Mouse (Mus musculus): ENCODE measurements around the gene Hist1h3b.

Gene Hist1h3b

GRCm38 (mm10) chr13:23739069-23739921 lies 12.8 kb upstream of the Hist1h3b start:
- DNase-seq, result peak; percentile 91

DNA sequence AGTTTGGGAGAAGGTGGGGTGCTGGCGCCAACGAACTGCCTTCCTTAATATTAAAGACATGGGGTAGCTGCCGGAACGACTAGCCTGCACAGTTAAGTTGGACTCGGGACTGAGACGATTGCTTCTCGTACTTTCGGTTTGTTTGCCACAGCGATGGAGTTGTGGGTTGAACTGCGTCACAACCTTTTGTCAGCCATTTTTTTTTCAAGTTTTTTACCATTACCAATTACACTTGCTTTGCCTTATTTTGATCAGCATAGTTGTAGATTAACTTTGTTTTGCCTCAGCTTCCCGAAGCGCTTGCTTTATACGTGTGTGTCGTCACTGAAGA lies 12.2 kb upstream of the Hist1h3b start:
- no peak for DNase-seq

GRCm38 (mm10) chr13:23740256-23740840 lies 11.7 kb upstream of the Hist1h3b start:
- DNase-seq, result no peak

DNA sequence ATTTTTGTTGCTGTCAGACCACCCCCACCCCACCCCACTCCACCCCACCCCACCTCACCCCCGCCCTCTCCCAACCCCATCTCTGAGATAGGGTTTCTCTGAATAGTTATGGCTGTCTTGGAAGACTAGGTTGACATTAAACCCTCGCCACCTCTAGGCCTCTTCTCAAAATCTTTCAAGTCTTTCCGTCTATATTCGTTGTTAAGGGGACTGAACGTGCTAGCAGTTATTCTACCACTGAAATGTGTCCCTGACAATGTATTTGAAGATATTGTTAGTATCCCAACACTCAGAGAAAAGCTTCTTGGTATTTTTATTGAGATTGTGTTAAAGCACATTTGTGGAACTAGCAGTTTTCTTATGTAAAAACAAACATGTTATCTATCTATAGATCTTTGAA lies 11.2 kb upstream of the Hist1h3b start:
- DNase-seq, result no peak

GRCm38 (mm10) chr13:23742007-23742406 lies 10.1 kb upstream of the Hist1h3b start:
- no peak for DNase-seq

GRCm38 (mm10) chr13:23743215-23743614 lies 8.9 kb upstream of the Hist1h3b start:
- no peak for DNase-seq

GRCm38 (mm10) chr13:23743963-23744362 lies 8.1 kb upstream of the Hist1h3b start:
- no peak for DNase-seq

DNA sequence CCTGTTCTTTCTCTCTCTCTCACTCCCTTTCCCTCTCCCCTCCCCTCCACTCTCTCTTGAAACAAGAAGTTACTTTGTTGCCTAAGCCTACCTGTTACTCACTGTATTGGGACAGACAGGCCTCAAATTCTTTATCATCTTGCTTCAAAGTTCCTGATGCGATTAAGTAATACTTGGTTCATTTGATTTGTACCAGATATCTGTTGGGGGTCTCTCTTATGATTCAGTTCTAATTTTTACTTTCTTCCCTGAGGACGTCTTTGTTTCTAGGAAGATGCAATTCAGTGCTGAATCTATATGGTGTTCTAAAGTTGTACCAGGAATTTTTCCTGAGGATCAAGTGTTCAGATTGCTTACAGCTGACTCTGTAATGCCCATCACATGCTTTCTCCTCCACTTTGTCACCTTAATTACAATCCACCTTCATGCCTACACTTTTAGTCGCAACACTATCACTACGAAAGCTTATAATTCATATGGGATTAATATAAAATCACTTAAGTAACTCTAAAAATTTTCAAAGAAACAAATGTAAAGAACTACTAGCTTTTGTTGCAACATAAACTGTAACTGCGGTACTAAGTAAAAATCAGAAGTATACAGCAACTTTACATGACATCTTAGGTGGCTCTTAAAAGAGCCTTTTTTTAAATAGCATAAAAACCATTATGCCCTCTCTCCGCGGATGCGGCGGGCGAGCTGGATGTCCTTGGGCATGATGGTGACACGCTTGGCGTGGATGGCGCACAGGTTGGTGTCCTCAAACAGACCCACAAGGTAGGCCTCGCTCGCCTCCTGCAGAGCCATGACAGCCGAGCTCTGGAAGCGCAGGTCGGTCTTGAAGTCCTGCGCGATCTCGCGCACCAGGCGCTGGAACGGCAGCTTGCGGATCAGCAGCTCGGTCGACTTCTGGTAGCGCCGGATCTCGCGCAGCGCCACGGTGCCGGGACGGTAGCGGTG lies 7.4 kb upstream of the Hist1h3b start:
- peak; percentile 28 for DNase-seq

DNA sequence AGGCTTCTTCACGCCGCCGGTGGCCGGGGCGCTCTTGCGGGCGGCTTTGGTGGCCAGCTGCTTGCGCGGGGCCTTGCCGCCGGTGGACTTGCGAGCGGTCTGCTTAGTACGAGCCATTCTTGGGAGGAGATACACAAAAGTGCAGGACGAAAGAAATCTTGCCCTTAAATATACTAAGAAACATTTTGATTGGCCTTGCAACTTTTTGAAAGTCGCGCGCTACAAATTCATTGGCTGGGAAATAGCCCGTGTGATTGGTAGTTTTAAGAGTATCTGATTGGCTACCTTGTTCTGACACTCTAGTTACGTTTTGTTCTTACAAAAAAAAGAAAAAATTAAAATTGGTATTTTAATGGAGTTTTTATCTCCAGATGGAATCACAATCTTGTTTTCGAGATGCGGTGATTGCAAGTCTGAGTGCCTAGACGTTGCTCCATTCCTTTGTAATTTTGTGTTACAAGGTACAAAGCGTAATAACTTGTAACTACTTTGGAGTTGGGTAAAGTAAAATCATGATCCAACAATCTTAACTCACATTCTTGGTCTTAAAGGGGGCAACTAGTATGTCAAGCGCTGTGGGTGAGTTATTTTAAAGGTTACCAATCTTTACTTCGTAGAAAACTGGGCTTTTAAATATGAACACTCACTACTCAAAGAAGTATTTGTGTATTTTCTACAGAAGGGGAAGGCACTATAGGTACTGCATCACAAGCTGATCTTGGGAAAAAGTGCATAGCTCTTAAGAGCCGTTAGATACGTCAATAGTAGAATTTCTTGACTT lies 6.5 kb upstream of the Hist1h3b start, which contains the start of gene Hist1h3c:
Gene Hist1h3c (minus strand): TSS at position 222 of the 781 bp plus-strand sequence.
- DNase-seq, result peak; percentile 88

GRCm38 (mm10) chr13:23746201-23747080 lies 5.6 kb upstream of the Hist1h3b start, which contains the start of gene Hist1h2bb:
TSS of gene Hist1h2bb (plus strand) at chr13:23746734.
- peak; percentile 73 for DNase-seq

DNA sequence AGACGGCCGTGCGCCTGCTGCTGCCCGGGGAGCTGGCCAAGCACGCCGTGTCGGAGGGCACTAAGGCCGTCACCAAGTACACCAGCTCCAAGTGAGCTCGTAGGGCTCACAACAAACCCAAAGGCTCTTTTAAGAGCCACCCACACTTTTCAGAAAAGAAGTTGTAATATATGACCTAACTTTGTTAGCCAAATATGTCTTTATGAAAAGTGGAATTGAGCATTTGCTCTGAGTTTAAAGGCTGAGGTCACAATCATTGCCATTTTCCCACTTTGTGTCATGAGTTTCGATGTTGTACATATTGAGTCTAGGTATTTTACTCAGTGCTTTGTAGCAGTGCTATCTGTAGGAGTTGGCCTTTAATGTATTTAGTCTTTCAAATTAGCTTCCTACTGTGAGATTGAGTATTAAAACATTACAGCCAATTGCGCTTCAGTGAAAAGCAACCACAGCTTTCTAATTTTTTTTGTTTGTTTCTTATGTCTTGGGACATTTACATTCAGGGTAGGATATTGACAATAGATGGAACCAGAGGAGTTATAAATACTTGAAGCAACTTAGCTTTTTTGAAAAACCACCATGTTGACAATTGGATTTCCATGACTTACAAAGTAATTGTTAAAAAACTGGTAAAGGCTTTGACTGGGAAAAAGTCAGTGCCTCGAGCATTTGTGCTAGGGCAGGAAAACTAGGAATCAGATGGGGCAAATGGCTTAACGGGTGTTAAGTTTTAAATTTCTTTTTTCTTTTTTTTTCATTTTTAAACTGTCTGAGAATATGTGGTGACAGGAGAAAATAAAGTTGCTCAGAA lies 4.8 kb upstream of the Hist1h3b start:
- DNase-seq, result no peak

DNA sequence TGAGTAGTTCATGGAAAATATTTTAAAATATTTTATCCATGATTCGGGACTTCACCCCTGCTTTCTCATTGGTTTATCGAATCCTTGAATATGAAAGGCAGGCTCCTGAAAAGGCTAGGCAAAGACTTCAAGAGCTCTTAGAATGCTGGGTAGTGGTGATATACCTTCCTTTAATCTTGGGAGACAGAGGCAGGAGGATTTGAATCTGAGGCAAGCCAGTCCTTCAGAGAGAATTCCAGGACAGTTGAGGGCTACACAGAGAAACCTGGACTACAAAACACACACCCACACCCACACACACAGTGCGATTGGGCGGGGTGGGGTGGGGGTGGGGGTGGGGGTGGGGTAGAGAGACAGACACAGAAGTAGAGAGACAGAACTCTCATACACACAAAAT lies 4.2 kb upstream of the Hist1h3b start:
- no peak for DNase-seq

DNA sequence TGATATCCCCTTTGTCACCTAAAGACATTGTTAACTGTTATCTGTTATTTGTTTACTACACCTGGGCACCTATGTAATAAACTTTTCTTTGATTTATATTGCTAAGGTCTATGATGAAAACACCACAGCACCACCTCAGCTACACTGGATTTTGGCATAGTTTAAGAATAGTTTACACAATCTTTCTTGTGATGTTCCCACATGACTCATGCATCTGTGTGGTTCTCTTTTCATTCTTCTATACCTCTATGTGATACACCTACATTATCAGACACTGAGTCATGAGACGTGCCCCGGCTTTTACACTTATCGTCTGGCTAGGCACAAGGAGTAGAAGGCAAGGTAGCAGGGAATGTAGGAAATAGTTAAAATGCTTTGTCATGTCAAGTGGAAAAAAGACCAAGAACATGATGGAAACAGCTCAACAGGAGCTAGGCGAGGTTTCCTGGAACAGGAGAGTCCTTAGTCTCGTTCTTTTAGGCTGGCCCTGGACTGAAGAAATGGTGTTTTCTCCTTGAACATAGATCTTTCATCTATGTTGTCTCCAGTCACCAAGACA lies 2.4 kb upstream of the Hist1h3b start:
- DNase-seq, result no peak

GRCm38 (mm10) chr13:23750839-23751477 lies 1.1 kb upstream of the Hist1h3b start, which contains the start of gene Hist1h2ab:
TSS of gene Hist1h2ab (plus strand) at chr13:23751126.
- DNase-seq, result peak; percentile 74

DNA sequence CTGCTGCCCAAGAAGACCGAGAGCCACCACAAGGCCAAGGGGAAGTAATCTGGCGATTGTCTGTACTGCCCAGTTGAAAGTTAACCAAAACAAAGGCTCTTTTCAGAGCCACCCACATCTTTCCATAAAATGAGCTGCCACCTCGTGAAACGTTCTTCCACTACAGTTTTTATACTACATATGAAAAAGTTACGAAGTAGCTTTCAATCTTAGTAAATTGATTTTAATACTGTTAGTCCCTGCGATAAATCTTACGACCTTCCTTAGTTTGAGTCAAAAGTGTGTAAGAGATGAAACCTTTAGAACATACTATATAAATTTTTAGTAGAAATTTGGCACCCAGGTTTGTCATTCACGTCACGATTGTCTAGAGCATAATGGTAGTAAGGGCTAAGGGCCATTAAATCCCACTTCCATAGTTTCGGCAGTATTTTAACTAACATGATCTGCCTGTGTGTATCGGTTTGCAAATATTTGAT lies 550 bp upstream of the Hist1h3b start:
- no peak for DNase-seq

DNA sequence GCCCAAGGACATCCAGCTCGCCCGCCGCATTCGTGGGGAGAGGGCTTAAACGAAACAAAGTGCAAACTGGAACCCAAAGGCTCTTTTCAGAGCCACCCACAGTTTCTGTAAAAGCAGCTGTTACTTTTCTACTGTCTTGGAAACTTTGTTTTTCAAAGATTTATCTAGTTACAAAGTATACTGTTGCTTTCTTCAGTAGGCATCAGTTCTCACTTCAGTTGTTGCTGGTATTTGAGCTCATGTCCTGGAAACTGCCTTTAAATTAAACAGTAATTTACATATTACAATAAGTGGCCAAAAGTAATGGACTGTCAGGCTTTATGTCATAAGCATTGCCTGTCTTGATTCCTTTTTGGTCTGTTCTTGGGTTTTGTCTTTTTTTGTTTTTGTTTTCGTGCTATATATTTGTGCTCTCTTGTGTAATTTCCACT lies 690 bp downstream of the Hist1h3b start:
- DNase-seq, result no peak

DNA sequence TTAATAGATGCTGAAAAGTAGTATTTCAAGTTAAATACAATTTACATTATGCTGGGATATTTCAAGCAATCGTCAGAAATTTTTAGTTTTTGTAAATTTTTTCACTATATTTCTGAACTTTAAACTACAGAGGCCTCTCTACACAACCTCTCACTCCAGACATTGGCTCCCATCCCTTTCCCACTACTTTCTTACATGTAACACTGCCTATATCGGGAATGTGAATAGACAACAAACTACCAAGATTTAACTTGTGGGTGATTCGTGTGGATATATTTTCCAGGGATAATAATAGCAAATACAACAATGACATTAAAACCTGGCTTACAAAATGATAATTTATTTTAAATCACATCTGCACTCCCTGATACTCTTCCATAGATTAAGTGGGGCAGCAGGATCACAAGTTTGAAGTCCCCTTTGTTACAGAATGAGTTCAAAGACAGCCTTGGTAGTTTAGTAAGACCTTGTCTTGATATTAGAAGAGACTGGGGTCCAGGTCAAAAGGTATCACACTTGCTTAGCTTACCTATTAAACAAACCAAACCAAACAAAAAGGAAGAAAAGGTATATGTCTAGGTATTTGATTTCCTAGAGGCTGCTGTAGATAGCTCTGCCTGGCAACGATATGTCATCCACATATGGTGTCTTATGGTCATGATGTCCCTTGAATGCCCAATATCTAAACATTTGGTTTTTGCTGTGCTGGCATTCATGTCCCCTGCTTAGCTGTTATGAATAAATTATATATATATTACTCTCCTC lies 1.4 kb downstream of the Hist1h3b start:
- no peak for DNase-seq

DNA sequence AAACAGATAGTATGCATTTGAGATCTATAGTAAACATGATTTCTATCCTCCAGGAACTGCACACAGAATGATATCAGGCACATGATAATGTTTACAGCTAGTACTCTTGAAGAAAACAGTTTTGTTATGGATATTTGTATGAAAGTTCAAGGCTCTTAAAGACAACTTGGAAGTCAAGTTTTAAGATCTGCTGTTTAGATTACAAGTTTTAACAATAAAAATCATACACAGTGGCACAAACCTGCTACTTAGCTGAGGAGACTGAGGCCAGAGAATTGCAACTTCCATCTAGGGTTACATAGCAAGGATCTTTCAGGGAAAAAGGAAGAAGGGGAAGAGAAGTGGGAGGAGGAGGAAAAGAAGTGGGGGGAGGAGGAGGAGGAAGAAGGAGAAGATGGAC lies 2.9 kb downstream of the Hist1h3b start:
- no peak for DNase-seq

DNA sequence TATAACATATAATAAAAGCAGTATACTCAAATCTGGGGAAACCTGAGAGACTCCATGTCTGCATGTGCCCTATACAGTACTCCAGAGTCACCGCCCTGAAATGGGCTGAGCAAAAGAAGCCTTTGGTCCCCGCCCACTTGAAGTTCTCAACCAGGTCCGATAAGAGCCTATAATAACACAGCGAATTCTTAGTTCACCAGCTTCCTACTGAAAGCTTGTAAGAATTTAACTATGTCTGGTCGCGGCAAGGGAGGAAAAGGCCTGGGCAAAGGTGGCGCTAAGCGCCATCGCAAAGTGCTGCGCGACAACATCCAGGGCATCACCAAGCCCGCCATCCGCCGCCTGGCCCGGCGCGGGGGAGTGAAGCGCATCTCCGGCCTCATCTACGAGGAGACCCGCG lies 4.7 kb downstream of the Hist1h3b start, which contains the start of gene Hist1h4b:
Gene Hist1h4b (plus strand): TSS at position 224 of the 400 bp plus-strand sequence.
- peak; percentile 94 for DNase-seq
